Mouse (Mus musculus) thymus, postnatal 10 days (tissue): ENCODE measurements around the gene Adnp.

Experiments
- DNase-seq, 2 experiments: peaks; one replicate each; pipeline ENCODE4 v3.0.0; 2021; ENCODE audit warnings: low spot score in 2 of 2

Adnp gene

DNA sequence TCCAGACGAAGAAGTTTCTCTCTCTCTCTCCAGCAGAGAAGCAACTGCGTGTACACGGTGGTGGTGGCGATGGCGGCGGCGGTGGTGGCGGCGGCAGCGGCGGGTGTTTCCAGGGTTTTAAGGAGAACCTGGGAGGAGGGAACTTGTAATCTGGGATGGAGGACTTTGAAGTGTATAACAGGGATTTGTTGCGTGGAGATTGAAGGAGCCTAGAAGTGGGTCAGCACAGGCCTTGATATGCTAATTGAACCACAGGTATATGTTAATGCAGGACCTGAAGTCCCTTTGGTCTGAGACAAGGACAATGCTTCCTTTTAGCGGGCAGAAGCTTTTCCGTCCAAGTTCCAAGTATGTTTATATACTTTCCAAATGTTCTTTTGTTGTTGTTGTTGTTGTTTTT, 50.6 kb downstream of the Adnp start:
- DNase-seq = no peak

DNA sequence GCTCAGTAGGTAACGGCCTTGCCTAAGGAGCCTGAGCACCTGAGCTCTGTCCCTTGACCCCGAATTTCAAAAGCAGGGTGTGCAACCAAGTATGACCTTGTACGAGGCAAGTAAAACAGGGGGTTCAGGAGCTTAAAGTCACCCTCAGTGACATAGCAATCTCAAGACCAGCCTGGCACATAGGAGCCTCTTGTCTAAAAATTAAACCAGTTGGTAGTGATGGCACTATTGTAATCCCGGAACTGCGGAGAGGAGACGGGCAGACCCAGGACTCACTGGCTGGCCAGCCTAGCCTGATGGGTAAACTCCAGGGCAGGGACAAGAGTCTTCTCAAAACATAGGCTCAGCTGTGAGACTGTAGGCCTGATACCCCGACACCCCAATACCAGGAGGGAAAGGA, 51.2 kb downstream of the Adnp start:
- no peak for DNase-seq

DNA sequence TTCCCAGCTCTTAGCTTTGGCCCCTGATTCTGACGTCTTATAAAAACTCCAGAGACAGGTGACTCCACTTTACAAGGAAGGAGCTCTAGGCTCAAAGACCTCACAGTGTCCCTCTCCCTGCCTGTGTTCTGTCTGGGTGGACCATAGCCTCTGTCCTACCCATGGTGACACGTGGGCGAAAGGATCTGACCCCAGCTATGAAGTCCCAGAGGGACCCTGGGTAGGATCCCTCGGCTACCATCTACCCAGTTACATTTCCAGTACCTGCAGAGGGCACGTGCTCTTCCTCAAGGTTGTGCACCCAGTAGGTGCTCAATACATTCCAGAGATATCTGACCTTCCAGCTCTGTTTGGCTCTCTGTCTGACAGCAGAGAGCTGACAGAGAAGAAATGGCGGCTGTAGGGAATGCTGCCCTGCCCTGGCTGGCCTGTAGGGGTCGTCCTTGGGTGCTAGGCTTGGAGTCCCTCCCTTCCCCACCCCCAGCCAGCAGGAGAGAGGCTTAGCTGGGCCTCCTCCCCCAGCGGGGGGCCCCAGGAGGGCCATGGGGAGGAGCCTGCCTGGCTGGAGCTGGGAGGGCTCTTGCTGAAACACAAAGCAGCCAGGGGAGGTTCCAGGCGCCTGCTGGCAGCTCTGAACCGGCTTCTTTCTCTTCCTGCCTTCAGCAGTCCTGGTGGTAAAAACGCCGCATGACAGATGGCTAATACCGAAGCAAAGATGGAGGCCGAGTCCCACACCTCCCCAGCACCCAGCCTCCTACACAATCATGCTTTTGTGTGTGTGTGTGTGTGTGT, 52.6 kb downstream of the Adnp start:
- DNase-seq = peak; percentile 88 to 89

DNA sequence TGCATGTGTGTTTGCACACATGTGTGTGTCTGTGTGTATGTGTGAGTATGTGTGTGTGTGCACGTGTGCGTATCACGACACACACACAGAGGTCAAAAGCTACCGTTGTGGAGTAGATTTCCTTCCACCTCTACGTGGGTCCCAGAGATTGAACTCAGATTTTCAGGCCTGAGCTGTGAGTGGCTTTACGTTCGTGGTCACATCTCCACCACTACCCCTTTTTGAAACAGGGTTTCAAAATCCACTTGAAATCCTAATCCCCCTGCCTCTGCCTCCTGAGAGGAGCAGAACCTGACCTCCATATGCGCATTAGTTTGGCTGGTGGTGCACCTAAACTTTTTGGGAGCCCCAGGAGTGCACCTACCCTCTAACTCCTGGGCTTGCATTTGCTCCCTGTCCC, 57.7 kb downstream of the Adnp start:
- DNase-seq = no peak

DNA sequence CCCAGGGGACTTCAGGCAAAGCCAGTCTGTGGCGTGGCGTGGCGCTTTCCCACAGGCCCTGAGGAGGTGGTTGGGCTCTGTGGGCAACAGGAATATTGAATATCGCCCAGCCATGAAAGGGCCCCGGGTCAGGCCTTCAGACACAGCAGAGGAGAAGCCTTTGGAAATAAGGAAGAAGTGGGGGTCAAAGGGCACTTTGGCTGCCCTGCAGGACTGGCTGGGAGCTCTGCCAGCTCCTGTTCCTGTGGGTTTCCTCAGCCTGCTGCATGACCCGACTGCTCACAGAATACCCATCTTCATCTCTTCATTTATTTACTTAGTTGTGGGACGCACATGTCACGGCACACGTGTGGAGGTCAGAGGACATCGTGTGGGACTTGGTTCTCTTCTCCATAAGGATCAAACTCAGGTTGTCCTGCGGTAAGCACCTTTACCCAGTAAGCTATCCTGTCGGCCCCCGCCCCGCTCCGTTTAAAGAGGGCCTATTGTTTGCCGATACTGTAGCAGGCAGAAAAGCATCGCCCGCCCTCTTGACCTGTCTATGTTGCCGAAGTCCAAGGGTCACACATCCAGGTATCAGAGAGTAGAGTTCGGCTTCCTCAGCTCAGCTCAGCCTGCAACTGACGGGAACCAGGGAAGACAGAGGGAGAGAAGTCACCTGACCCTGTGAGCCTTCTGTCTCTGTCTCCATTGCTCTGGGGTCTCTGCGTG, 59.0 kb downstream of the Adnp start:
- no peak for DNase-seq

DNA sequence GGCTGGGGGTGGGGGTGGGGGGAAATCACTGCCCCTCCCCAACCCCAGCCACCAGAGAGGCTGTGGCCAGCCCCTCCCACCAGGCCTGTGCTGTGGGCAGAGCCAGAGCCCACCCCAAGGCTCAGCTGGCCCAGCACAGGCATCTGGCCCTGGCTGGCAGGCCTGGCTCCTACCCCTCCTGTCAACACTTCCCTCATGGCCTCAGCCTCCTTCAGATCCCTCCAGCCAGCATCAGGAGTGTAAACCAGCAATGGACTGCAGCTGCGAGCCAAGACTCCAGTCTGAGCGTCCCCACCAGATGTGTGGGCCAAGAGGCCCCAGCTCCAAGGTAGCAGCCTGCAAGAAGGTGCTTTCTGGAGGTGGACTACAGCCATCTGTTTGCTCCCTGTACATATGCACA, 61.5 kb downstream of the Adnp start:
- DNase-seq = no peak

DNA sequence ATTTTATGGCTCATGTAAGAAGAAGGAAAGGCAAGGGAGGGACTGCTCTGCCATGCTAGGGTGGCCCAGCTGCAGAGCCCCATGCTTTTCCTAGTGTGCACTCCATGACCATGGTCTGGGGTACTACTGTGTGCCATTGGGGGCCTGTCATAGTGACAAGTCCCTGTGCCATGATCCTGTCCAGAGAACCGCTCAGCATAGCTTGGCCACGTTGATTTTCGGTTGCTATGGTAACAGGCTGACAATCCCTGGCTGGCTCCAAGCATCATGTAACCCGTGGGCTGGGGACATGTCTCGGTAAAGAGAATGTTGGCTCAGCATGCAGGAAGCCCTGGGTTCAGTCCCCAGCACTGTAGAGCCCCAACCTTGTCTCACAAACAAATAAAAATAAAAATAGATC, 63.1 kb downstream of the Adnp start:
- no peak for DNase-seq

DNA sequence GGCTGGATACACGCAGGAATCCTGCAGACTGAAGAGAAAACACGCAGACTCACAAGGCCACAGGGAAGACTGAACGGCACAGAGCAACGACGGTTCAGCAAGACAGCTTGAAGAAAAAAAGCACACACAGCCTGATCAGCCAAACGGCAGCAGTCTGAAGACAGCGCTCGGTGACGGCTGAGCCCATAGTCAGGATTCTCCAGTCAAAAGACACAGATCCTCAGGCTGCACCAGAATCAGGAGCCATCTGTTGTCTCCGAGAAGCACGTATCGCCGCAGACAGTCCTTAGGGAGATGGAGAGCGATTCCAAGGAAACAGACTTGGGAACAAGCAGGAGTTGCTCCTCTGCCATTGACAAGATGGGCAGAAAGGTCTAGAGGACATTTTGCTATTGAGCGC, 69.8 kb downstream of the Adnp start:
- no peak for DNase-seq
